Mouse (Mus musculus) midbrain, postnatal 0 days (tissue): ENCODE measurements around the gene Klk7. TPM values are rescaled to one million over a fixed set of nuclear protein-coding genes. Genes with fewer than 3 reads are reported as not detected.

Experiments
- ATAC-seq: fragments of 200-750 bp; cut with Nextera tagmentation; 2 replicates; pipeline ENCODE4 v1.8.0; 2017; ENCODE audit warnings: moderate number of reproducible peaks, mild to moderate bottlenecking, moderate TSS enrichment, moderate library complexity; ENCODE audit not compliant: low FRiP score
- DNase-seq: peaks from one replicate; pipeline ENCODE4 v3.0.0-alpha.2; 2015; ENCODE audit warnings: low spot score
- H3K27ac ChIP-seq: fragments of 300-500 bp; sonication (generic); 2 replicates; pipeline ENCODE4 v1.5.1; 2014; ENCODE audit warnings: low read depth, mild to moderate bottlenecking, low read length, mixed read lengths
- H3K27me3 ChIP-seq: fragments of 300-500 bp; sonication (generic); 2 replicates; pipeline ENCODE4 v1.6.1; 2014; ENCODE audit warnings: low read length, control low read depth, mixed read lengths; ENCODE audit not compliant: insufficient read depth
- H3K36me3 ChIP-seq: fragments of 300-500 bp; sonication (generic); 2 replicates; pipeline ENCODE4 v1.6.1; 2014; ENCODE audit warnings: low read length, control low read depth, mixed read lengths; ENCODE audit not compliant: insufficient read depth
- H3K4me1 ChIP-seq: fragments of 300-500 bp; sonication (generic); 2 replicates; pipeline ENCODE4 v1.6.1; 2014; ENCODE audit warnings: mild to moderate bottlenecking, control low read depth, antibody characterized with exemption, low read length, mixed read lengths; ENCODE audit not compliant: insufficient read depth
- H3K4me2 ChIP-seq: fragments of 300-500 bp; sonication (generic); 2 replicates; pipeline ENCODE4 v1.6.1; 2014; ENCODE audit warnings: low read depth, mild to moderate bottlenecking, low read length, mixed read lengths; ENCODE audit not compliant: poor library complexity, severe bottlenecking
- H3K4me3 ChIP-seq: fragments of 300-500 bp; sonication (generic); 2 replicates; pipeline ENCODE4 v1.5.1; 2014; ENCODE audit warnings: low read depth, mild to moderate bottlenecking, low read length, moderate library complexity
- H3K9ac ChIP-seq: fragments of 300-500 bp; sonication (generic); replicated peaks from 2 replicates; pipeline ENCODE4 v1.6.1; 2014; ENCODE audit warnings: mild to moderate bottlenecking, low read length, moderate library complexity, mixed read lengths; ENCODE audit not compliant: poor library complexity, severe bottlenecking
- H3K9me3 ChIP-seq: fragments of 300-500 bp; sonication (generic); 2 replicates; pipeline ENCODE4 v1.6.1; 2016; ENCODE audit warnings: low read length, control low read depth
- CTCF ChIP-seq: IDR thresholded peaks from 2 replicates; pipeline ENCODE4 v1.5.1; 2016; ENCODE audit warnings: antibody characterized with exemption, mild to moderate bottlenecking
- WGBS: fragments of 180-500 bp; shearing (Covaris S2); extraction: QIAGEN DNeasy Blood & Tissue Kit; methylation state at CpG from one replicate; pipeline ENCODE4 v1.1.7; 2014; 5-methylcytosine and 5-hydroxymethylcytosine counted together
- polyA plus RNA-seq: library from polyadenylated mRNA; unstranded; fragments of >200 nt; fragmentation: Nextera tagmentation; extraction: Ambion mirVana; gene quantifications from 2 replicates; pipeline ENCODE4 v1.2.1, GENCODE M21; 2015
- total RNA-seq: library from RNA; depleted of rRNA; stranded (reverse); fragments of >200 nt; gene quantifications from 2 replicates; pipeline ENCODE4 v1.2.3, GENCODE M21; 2014

Gene Klk7
- total and polyA plus RNA-seq, 2 experiments from 2014 or later, result 0.16 TPM

DNA sequence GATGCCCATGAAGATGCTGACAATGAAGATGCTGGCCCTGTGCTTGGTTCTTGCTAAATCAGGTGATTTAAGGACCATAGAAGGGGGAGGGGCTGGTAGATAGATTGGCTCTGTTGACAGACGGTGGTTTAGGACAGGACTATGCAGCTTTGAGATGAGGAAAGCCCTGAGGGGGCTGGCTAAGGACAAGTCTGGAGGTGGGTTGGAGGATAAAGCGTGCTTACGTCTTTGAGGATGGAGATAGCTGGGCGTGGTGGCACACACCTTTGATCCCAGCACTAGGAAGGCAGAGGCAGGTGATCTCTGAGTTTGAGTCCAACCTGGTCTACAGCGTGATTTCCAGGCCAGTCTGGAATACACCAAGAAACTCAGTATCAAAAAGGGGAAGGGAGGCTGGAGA is 15.0 kb downstream of the Klk7 start:
- TF ChIP-seq CTCF, result no peak
- ATAC-seq (no peak), DNase-seq (no peak)
- Histone ChIP-seq H3K27me3 (no peaks in the 10 kb centered on the region), H3K9ac (no peak overlapping the region), H3K27ac (no peak overlapping the region), H3K4me2 (no peak overlapping the region), H3K4me3 (no peak overlapping the region), H3K36me3 (no peaks in the 10 kb centered on the region), H3K9me3 (no peaks in the 10 kb centered on the region), H3K4me1 (no peaks in the 10 kb centered on the region)
- WGBS, result 84% methylated on average over 5 of the region's 5 CpGs

DNA sequence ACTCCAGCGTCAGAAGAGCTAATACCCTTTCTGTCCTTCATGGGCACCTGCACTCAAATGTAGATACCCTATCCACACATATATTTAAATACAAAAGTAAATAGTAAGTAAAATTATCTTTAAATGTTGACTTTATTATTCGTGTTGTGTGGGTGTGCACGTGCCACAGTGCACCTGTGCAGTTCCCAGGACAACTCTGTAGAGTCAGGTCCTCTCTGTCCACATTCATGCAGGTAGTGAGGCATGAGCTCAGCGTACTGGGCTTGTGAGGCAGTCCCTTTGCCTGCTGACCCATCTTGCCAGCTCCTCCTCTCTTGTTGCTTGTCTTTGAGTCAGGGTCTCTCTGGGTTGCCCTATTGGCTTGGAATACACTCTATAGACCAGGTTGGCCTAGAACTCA is 16.6 kb downstream of the Klk7 start:
- DNase-seq (no peak), ATAC-seq (no peak)
- no peaks in the 10 kb centered on the region for H3K36me3 ChIP-seq
- H3K9me3 ChIP-seq, result no peaks in the 10 kb centered on the region
- no peak overlapping the region for H3K27ac ChIP-seq
- H3K4me3 ChIP-seq, result no peak overlapping the region
- no peak overlapping the region for H3K4me2 ChIP-seq
- 83% methylated on average over 4 of the region's 4 CpGs for WGBS
- H3K4me1 ChIP-seq, result no peaks in the 10 kb centered on the region
- no peak overlapping the region for H3K9ac ChIP-seq
- no peak for TF ChIP-seq CTCF
- no peaks in the 10 kb centered on the region for H3K27me3 ChIP-seq

DNA sequence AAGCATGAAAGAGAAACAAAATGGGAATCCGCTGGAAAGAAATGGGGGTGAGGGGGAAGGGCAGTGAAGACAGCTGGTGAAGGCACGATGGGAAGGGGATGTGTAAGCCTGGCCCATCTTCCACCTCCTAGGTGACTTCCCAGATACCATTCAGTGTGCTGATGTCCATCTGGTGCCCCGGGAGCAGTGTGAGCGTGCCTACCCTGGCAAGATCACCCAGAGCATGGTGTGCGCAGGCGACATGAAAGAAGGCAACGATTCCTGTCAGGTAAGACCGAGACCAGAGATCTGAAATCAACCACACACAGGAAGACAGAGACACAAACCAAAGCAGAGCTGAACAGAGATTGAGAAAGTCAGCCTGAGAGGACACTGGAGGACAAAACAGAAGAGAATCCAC is 17.9 kb downstream of the Klk7 start:
- H3K9ac ChIP-seq, result no peak overlapping the region
- H3K27ac ChIP-seq, result no peak overlapping the region
- no peak for ATAC-seq
- WGBS, result 88% methylated on average over 8 of the region's 8 CpGs
- no peak for TF ChIP-seq CTCF
- H3K4me3 ChIP-seq, result no peak overlapping the region
- H3K4me1 ChIP-seq, result no peaks in the 10 kb centered on the region
- no peak overlapping the region for H3K4me2 ChIP-seq
- H3K9me3 ChIP-seq, result no peaks in the 10 kb centered on the region
- H3K27me3 ChIP-seq, result no peaks in the 10 kb centered on the region
- no peak for DNase-seq
- H3K36me3 ChIP-seq, result no peaks in the 10 kb centered on the region

DNA sequence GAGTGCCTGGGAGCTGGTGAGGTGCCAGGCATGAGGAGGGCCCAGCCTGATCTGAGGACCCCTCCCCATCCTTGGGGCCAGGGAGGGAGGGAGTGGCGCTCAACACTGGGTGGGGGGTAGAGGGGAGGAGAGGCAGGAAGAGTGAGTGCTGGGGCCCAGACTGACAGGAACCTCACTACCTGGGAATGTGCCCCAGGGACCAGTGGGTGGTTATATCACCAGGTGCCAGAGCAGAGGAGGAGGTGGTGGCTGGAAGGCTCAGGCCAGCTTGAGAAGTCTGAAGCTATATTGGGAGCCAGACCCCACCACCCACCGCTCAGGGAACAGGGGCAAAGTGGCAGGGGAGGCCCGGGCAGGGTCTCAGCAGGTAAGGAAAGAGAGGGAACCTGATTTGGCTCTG is 30.6 kb downstream of the Klk7 start, which contains the start of gene Klk5:
Klk5 (plus strand) TSS at position 271 of the 400 bp plus-strand sequence.
- Histone ChIP-seq H3K27ac (no peak within 1 kb of the TSS), H3K4me2 (no peak within 1 kb of the TSS), H3K9ac (no peak within 1 kb of the TSS), H3K27me3 (no peaks in the 10 kb centered on the region), H3K4me3 (no peak within 1 kb of the TSS), H3K4me1 (no peaks in the 10 kb centered on the region), H3K36me3 (no peaks in the 10 kb centered on the region), H3K9me3 (no peaks in the 10 kb centered on the region)
- 69% methylated on average over 2 of the region's 3 CpGs for WGBS
- no peak for ATAC-seq
- TF ChIP-seq CTCF, result no peak
- no peak for DNase-seq

DNA sequence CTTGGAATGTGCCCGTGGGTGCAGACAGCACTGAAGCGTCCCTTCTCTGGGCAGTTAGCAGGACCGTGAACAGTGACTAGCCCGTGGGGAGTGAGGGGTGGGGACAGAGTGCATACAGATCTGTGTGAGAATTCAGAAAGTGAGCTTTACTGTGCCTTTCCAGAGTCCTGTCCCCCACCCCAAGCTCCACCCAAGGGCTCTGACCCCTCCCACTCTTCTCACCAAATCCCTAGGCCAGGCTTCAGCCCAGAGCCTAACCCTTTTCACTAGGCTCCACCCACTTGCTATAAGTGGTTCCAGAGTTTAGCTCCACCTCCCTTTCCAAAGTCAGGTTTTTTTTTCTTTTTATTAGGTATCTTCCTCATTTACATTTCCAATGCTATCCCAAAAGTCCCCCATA is 32.7 kb downstream of the Klk7 start:
- no peak for DNase-seq
- no peaks in the 10 kb centered on the region for H3K9me3 ChIP-seq
- no peaks in the 10 kb centered on the region for H3K36me3 ChIP-seq
- no peaks in the 10 kb centered on the region for H3K4me1 ChIP-seq
- WGBS, result 86% methylated on average over 4 of the region's 4 CpGs
- no peak overlapping the region for H3K4me2 ChIP-seq
- TF ChIP-seq CTCF, result no peak
- H3K27me3 ChIP-seq, result no peaks in the 10 kb centered on the region
- ATAC-seq, result no peak
- H3K4me3 ChIP-seq, result no peak overlapping the region
- H3K27ac ChIP-seq, result no peak overlapping the region
- no peak overlapping the region for H3K9ac ChIP-seq

DNA sequence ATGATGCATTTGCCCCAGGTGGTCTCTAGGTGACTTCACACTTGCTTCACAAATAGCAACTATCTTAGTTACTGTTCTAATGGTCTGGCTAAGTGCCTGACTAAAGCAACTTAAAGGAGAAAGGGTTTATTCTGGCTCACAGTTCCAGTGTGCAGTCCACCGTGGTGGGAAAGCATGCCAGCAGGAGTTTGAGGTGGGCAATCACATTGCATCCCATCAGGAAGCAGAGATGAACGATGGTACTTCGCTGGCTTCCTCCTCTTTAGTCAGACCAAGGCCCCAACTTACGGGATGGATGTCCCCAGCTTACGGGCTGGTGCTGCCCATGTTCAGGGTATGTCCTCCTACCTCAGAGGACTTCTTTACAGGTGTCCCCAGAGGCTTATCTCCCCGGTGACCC is 40.5 kb downstream of the Klk7 start:
- H3K4me2 ChIP-seq, result no peak overlapping the region
- no peak overlapping the region for H3K27ac ChIP-seq
- no peak for TF ChIP-seq CTCF
- no peaks in the 10 kb centered on the region for H3K36me3 ChIP-seq
- H3K9ac ChIP-seq, result no peak overlapping the region
- H3K9me3 ChIP-seq, result no peaks in the 10 kb centered on the region
- ATAC-seq (no peak), DNase-seq (no peak)
- no peaks in the 10 kb centered on the region for H3K4me1 ChIP-seq
- no peak overlapping the region for H3K4me3 ChIP-seq
- no peaks in the 10 kb centered on the region for H3K27me3 ChIP-seq
- WGBS, result 86% methylated on average over 6 of the region's 6 CpGs
